Mouse (Mus musculus): ENCODE data around the gene Fgf8.

DNA sequence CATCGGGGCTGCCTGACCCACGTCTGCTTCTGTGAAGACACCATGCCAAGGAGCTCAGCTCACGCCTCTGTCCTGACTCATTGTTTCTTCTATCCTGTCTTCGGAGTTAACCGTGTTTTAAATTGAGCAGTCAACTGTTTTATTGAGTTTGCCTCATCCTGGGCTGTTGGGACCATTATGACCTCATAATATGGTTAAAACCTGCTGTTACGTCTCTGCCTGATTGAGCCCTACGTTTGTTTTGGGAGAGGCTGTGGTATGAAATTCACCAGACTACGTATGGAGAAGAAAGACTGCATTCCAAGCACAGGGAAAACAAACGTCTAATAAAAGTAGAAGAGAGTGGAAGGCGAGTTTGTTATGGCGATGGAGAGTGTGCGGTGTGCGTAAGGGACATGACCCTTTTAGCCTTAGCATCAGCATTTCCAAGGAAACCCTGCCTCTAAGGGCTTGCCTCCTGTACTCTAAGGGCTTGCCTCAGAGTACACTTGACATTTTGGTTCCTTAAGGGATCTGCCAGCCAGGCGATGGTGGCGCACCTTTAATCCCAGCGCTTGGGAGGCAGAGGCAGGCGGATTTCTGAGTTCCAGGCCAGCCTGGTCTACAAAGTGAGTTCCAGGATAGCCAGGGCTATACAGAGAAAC lies 41.3 kb upstream of the Fgf8 start:
- TF ChIP-seq ZNF384 (IDR thresholded peaks at IDR 0.05; ENCODE audit: low read depth, low read length) (no peak), MAFK (IDR thresholded peaks at IDR 0.05; ENCODE audit: insufficient read depth, low read depth, low read length) (no peak), ZC3H11A (IDR thresholded peaks at IDR 0.05; ENCODE audit: borderline replicate concordance, low read depth, low read length) (no peak)

Data from ES-E14 (cell line).